Mouse (Mus musculus): Measurements from ENCODE around the gene Alk. TPM values are rescaled to one million over a fixed set of nuclear protein-coding genes. Genes with fewer than 3 reads are reported as not detected.

Gene Alk
- polyA plus RNA-seq, 2 experiments: 0.02 to 0.03 TPM

DNA sequence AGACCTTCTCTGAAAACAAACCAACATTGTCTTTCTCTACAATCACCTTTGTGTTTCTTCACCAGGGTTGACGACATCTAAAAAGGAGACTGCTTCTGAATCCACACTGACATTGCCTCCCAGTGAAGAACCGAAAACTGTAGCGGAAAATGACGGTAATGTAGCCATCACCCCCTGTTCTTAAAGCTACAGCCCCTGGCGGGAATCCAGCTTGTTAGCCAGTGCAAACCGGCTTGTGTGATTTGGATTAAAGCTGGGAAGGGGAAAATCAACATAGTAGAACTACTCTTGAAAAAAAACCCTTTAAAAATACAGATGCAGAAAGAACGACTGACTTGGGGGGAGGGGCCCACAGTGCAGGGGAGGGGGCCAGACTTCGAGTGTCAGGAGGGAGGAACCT is 776.8 kb downstream of the Alk start:
- TF ChIP-seq EP300 (IDR thresholded peaks at IDR 0.05; ENCODE audit: low read depth) (no peak), CTCF (IDR thresholded peaks at IDR 0.05; ENCODE audit: low read depth) (no peak)
- Histone ChIP-seq H3K27me3 (ENCODE audit: control insufficient read depth, insufficient read depth, low read length) (no peaks in the 10 kb centered on the region), H3K27ac (no peak overlapping the region), H3K36me3 (replicated peaks; ENCODE audit: control insufficient read depth, insufficient read depth, low read depth) (no peaks in the 10 kb centered on the region), H3K9me3 (ENCODE audit: control insufficient read depth, low read length) (no peaks in the 10 kb centered on the region), H3K4me1 (replicated peaks; ENCODE audit: control insufficient read depth in 2 of 2, insufficient read depth in 2 of 2, low read length in 1 of 2) (no peaks in the 10 kb centered on the region), H3K4me3 (ENCODE audit: insufficient read depth in 1 of 2, low read depth in 2 of 2, low read length in 2 of 2) (no peak overlapping the region), H3K4me2 (ENCODE audit: low read depth) (no peak overlapping the region), H3K9ac (replicated peaks) (no peak overlapping the region)
- ATAC-seq (ENCODE audit: insufficient read depth) (no peak), DNase-seq (ENCODE audit: low read depth in 3 of 3, low spot score in 3 of 3) (no peak)
- 62% methylated on average over 8 of the region's 8 CpGs for WGBS (ENCODE audit: insufficient replicate concordance)

DNA sequence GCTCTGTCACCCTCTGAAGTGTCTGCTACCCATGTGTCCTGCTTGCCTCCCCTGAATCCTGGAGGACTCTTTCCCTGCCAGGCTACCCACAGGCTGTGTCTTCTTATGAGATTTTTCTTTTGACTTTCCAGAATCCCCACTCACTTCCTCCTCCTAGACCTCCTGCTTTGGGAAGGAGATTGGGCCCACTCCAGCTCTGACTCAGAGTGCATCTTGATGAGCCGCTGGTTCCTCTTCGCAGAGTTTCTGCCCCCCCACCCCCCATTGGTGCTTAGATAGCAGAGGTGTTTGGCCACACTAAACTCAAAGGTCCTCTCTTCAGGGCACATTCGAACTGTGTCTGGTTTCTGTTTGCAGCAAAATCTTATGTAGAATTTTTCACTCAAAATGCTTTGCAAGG is 777.8 kb downstream of the Alk start:
- Histone ChIP-seq H3K9ac (replicated peaks) (no peak overlapping the region), H3K4me1 (replicated peaks; ENCODE audit: control insufficient read depth in 2 of 2, insufficient read depth in 2 of 2, low read length in 1 of 2) (no peaks in the 10 kb centered on the region), H3K27ac (no peak overlapping the region), H3K4me3 (ENCODE audit: insufficient read depth in 1 of 2, low read depth in 2 of 2, low read length in 2 of 2) (no peak overlapping the region), H3K36me3 (replicated peaks; ENCODE audit: control insufficient read depth, insufficient read depth, low read depth) (no peaks in the 10 kb centered on the region), H3K9me3 (ENCODE audit: control insufficient read depth, low read length) (no peaks in the 10 kb centered on the region), H3K4me2 (ENCODE audit: low read depth) (no peak overlapping the region), H3K27me3 (ENCODE audit: control insufficient read depth, insufficient read depth, low read length) (no peaks in the 10 kb centered on the region)
- no peak for TF ChIP-seq CTCF (IDR thresholded peaks at IDR 0.05; ENCODE audit: low read depth)
- TF ChIP-seq EP300 (IDR thresholded peaks at IDR 0.05; ENCODE audit: low read depth): no peak
- 40% methylated on average over 3 of the region's 3 CpGs for WGBS (ENCODE audit: insufficient replicate concordance)
- DNase-seq (ENCODE audit: low read depth in 3 of 3, low spot score in 3 of 3): no peak
- ATAC-seq (ENCODE audit: insufficient read depth): no peak

DNA sequence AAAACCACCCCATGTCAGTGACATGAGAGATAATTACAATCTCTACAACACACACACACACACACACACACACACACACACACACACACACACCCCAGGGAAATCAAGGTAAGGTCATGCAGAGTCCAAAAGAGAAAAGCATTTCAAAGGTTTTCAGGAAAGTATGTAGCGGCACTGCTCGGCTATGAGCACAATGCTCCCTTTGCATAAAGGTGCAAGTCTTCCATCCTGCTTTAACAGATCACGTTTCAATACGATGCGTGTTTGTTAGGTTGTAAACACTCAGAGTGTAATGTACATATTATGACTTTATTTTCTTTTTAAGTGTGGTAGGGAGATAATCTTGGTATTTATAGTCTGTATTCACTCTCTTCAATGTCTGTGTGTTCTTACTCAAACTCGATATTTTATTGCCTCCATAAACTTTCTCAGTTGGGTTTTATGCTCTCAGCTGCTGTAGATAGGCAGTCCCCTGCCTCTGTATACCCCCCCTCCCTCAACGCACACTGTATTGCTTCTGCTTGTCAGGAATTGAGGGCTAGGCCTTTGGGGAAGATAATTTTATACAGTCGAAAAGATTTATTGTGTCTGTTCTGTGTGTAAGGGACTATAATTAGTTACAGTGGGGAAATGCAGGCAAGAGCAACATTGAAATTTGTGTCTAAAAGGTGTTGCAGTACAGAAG is 780.7 kb downstream of the Alk start:
- Histone ChIP-seq H3K27me3 (ENCODE audit: control insufficient read depth, insufficient read depth, low read length) (no peaks in the 10 kb centered on the region), H3K9ac (replicated peaks) (no peak overlapping the region), H3K36me3 (replicated peaks; ENCODE audit: control insufficient read depth, insufficient read depth, low read depth) (no peaks in the 10 kb centered on the region), H3K4me3 (ENCODE audit: insufficient read depth in 1 of 2, low read depth in 2 of 2, low read length in 2 of 2) (no peak overlapping the region), H3K4me1 (replicated peaks; ENCODE audit: control insufficient read depth in 2 of 2, insufficient read depth in 2 of 2, low read length in 1 of 2) (no peaks in the 10 kb centered on the region), H3K4me2 (ENCODE audit: low read depth) (no peak overlapping the region), H3K27ac (no peak overlapping the region), H3K9me3 (ENCODE audit: control insufficient read depth, low read length) (no peaks in the 10 kb centered on the region)
- ATAC-seq (ENCODE audit: insufficient read depth): no peak
- WGBS (ENCODE audit: insufficient replicate concordance): 74% methylated on average over 8 of the region's 8 CpGs
- TF ChIP-seq EP300 (IDR thresholded peaks at IDR 0.05; ENCODE audit: low read depth) (no peak), CTCF (IDR thresholded peaks at IDR 0.05; ENCODE audit: low read depth) (no peak)
- DNase-seq (ENCODE audit: low read depth in 3 of 3, low spot score in 3 of 3): no peak

Other genes starting within 250 kb of the Alk start
- gene Ypel5, start 231.8 kb upstream of the Alk start, polyA plus RNA-seq (2012; rRNA removed): 25.8 and 30.4 TPM in 2 replicates
- 84.1 and 87.9 TPM in 2 replicates for gene Ypel5, start 231.8 kb upstream of the Alk start, polyA plus RNA-seq (2014; fragmentation: Nextera tagmentation; extraction: Ambion mirVana)

Data from liver, embryonic 14.5 days (tissue).